Mouse (Mus musculus): ENCODE results near the gene Syn3.

- no peak for TF ChIP-seq CTCF (IDR thresholded peaks at IDR 0.05; ENCODE audit: borderline replicate concordance, extremely low read depth, insufficient read depth, insufficient read length)
- TF ChIP-seq POLR2A (IDR thresholded peaks at IDR 0.05; ENCODE audit: borderline replicate concordance, extremely low read depth, insufficient read depth, insufficient read length, poor library complexity, severe bottlenecking) = no peak
Measured at GRCm38 (mm10) chr10:86074971-86075711, 423.6 kb downstream of the Syn3 start.
